Comparison of ENCODE assay signal across 18 mouse cellular contexts in the genomic region with DNA sequence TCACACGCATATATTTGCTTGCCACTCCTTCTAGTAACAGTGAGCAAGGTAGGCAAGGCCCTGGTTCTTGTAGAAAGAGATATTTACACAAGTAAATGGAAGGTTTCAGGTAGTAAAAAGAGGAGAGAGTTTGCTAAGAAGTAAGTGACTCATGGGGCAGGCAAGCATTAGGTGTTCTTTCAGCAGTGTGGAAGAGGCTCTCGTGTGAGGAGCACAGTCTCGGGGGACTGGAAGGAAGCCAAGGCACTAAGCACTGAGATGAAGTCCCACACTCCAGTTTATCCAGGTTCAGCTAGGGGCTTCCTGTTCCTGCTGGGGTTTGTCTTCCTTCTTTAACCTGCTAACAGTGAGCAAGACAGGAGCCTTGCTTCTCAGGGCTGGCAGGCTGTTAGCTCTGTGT.
DNase-seq lines count a peak whose midpoint lies in the region; ATAC-seq lines count a peak whose summit lies in the region.
"Had no signal": no experiment of that assay in that cellular context is flagged by ENCODE, and none has a peak within 500 bp of the region (broad histone marks: within the 10 kb centered on the region; RNA-seq: fewer than 3 reads in every experiment).

No protein-coding gene starts in this region.

- H3K4me1 ChIP-seq in hindbrain, embryonic 13.5 days (replicated peaks) = peaks cover 52% of the 10 kb centered on the region
- H3K4me1 ChIP-seq in hindbrain, embryonic 10.5 days (replicated peaks) = peaks cover 22% of the 10 kb centered on the region
- H3K4me1 ChIP-seq in liver, embryonic 15.5 days (replicated peaks) = peaks cover 59% of the 10 kb centered on the region
- H3K4me1 ChIP-seq in liver, embryonic 11.5 days (replicated peaks; ENCODE audit: control insufficient read depth, insufficient read depth, low read length) = peaks cover 20% of the 10 kb centered on the region
- peaks cover 22% of the 10 kb centered on the region for H3K4me1 ChIP-seq in stomach, embryonic 14.5 days (ENCODE audit: control insufficient read depth, insufficient read depth, low read length)

- H3K36me3 ChIP-seq in hindbrain, embryonic 13.5 days = no peaks in the 10 kb centered on the region
- no peaks in the 10 kb centered on the region for H3K36me3 ChIP-seq in hindbrain, embryonic 10.5 days
- H3K36me3 ChIP-seq in liver, embryonic 15.5 days (replicated peaks) = no peaks in the 10 kb centered on the region
- H3K36me3 ChIP-seq in liver, embryonic 11.5 days (ENCODE audit: control insufficient read depth, insufficient read depth, low read length) = no peaks in the 10 kb centered on the region
- no peaks in the 10 kb centered on the region for H3K36me3 ChIP-seq in stomach, embryonic 14.5 days (ENCODE audit: control insufficient read depth, insufficient read depth, low read length)
- H3K36me3 ChIP-seq: embryonic facial prominence, embryonic 10.5 days had no signal

- DNase-seq in hindbrain, embryonic 10.5 days (ENCODE audit: low spot score) = no peak
- no peak for DNase-seq in liver, embryonic 11.5 days (ENCODE audit: low spot score)
- DNase-seq in brain, adult 2 months (ENCODE audit: low read depth, low spot score) = peak; percentile 44
- DNase-seq in thymus, postnatal 4 days = no peak
- DNase-seq: B cell, adult 2 months; cerebellum, adult 8-10 months; gastrocnemius, postnatal 14 days; heart, postnatal 36 days; kidney, adult 9 months; kidney, postnatal 25 days; lung, postnatal 10 days; midbrain, embryonic 14.5 days; spleen, adult 18-20 months had no signal

- no peaks in the 10 kb centered on the region for H3K9me3 ChIP-seq in hindbrain, embryonic 13.5 days
- H3K9me3 ChIP-seq in hindbrain, embryonic 10.5 days = no peaks in the 10 kb centered on the region
- H3K9me3 ChIP-seq in liver, embryonic 15.5 days (replicated peaks) = no peaks in the 10 kb centered on the region
- no peaks in the 10 kb centered on the region for H3K9me3 ChIP-seq in liver, embryonic 11.5 days (ENCODE audit: control insufficient read depth, low read length)
- H3K9me3 ChIP-seq in stomach, embryonic 14.5 days (ENCODE audit: control insufficient read depth, low read depth, low read length) = no peaks in the 10 kb centered on the region
- H3K9me3 ChIP-seq: embryonic facial prominence, embryonic 10.5 days; megakaryocyte, embryonic 14.5 days had no signal

- ATAC-seq in hindbrain, embryonic 13.5 days (ENCODE audit: low FRiP score) = no peak
- ATAC-seq in liver, embryonic 15.5 days (ENCODE audit: insufficient read depth) = no peak
- no peak for ATAC-seq in liver, embryonic 11.5 days (replicated peaks; ENCODE audit: low FRiP score)
- ATAC-seq in stomach, embryonic 14.5 days (ENCODE audit: insufficient number of reproducible peaks, insufficient read depth, low FRiP score, low read depth) = peak; percentile 77

- H3K4me2 ChIP-seq in hindbrain, embryonic 13.5 days = no peak overlapping the region
- no peak overlapping the region for H3K4me2 ChIP-seq in liver, embryonic 15.5 days
- H3K4me2 ChIP-seq in liver, embryonic 11.5 days = no peak overlapping the region
- no peak overlapping the region for H3K4me2 ChIP-seq in stomach, embryonic 14.5 days (replicated peaks; ENCODE audit: low read depth, low read length)

- peak overlapping the region; percentile 61; the same call in 1 of the 2 replicates for H3K27ac ChIP-seq in hindbrain, embryonic 13.5 days
- no peak overlapping the region; the same call in 1 of the 2 replicates for H3K27ac ChIP-seq in hindbrain, embryonic 10.5 days
- H3K27ac ChIP-seq in liver, embryonic 15.5 days (replicated peaks) = peak overlapping the region; percentile 31; the same call in 1 of the 2 replicates
- no peak overlapping the region for H3K27ac ChIP-seq in liver, embryonic 11.5 days (ENCODE audit: low read depth, low read length)
- H3K27ac ChIP-seq in stomach, embryonic 14.5 days (ENCODE audit: low read length) = peak overlapping the region; percentile 73
- H3K27ac ChIP-seq: embryonic facial prominence, embryonic 10.5 days had no signal

- WGBS in hindbrain, embryonic 13.5 days = 79% methylated on average over 3 of the region's 3 CpGs
- WGBS in hindbrain, embryonic 10.5 days = 78% methylated on average over 3 of the region's 3 CpGs
- 70% methylated on average over 3 of the region's 3 CpGs for WGBS in liver, embryonic 15.5 days (ENCODE audit: insufficient replicate concordance)
- 89% methylated on average over 3 of the region's 3 CpGs for WGBS in liver, embryonic 11.5 days
- 61% methylated on average over 3 of the region's 3 CpGs for WGBS in stomach, embryonic 14.5 days

- H3K9ac ChIP-seq in hindbrain, embryonic 13.5 days = no peak overlapping the region
- no peak overlapping the region for H3K9ac ChIP-seq in liver, embryonic 15.5 days
- no peak overlapping the region for H3K9ac ChIP-seq in liver, embryonic 11.5 days (ENCODE audit: low read depth, low read length)
- H3K9ac ChIP-seq in stomach, embryonic 14.5 days (replicated peaks; ENCODE audit: low read depth, low read length) = no peak overlapping the region

- H3K27me3 ChIP-seq in hindbrain, embryonic 13.5 days = no peaks in the 10 kb centered on the region
- H3K27me3 ChIP-seq in hindbrain, embryonic 10.5 days (ENCODE audit: insufficient read depth, poor library complexity, severe bottlenecking) = no peaks in the 10 kb centered on the region
- no peaks in the 10 kb centered on the region for H3K27me3 ChIP-seq in liver, embryonic 15.5 days
- H3K27me3 ChIP-seq in liver, embryonic 11.5 days (replicated peaks; ENCODE audit: control insufficient read depth, insufficient read depth, low read length) = no peaks in the 10 kb centered on the region
- H3K27me3 ChIP-seq in stomach, embryonic 14.5 days (ENCODE audit: control insufficient read depth, insufficient read depth, low read length) = no peaks in the 10 kb centered on the region
- H3K27me3 ChIP-seq: megakaryocyte, embryonic 14.5 days had no signal

- H3K4me3 ChIP-seq in hindbrain, embryonic 13.5 days = no peak overlapping the region
- H3K4me3 ChIP-seq in hindbrain, embryonic 10.5 days = no peak overlapping the region
- no peak overlapping the region for H3K4me3 ChIP-seq in liver, embryonic 15.5 days (replicated peaks)
- no peak overlapping the region for H3K4me3 ChIP-seq in liver, embryonic 11.5 days (ENCODE audit: low read depth, low read length)
- H3K4me3 ChIP-seq in stomach, embryonic 14.5 days (ENCODE audit: low read depth, low read length) = no peak overlapping the region
- H3K4me3 ChIP-seq: embryonic facial prominence, embryonic 10.5 days; megakaryocyte, embryonic 14.5 days had no signal

Comparison
In these comparisons a context has a peak if more than half of its experiments do, and no peak if none do; other contexts are left out.
1. H3K27ac ChIP-seq: peak in hindbrain, embryonic 13.5 days (single experiment), liver, embryonic 15.5 days (single experiment) and stomach, embryonic 14.5 days (single experiment); none in hindbrain, embryonic 10.5 days (single experiment) and liver, embryonic 11.5 days (single experiment).